Mouse (Mus musculus) bone marrow, adult 2 months (tissue): ENCODE data around the gene Tle6. TPM values are rescaled to one million over a fixed set of nuclear protein-coding genes. Genes with fewer than 3 reads are reported as not detected.
A peak's percentile ranks its signal among the peaks of the same experiment; 100 is the strongest.

Experiments
- H3K27ac ChIP-seq: fragments of 200-500 bp; 2 replicates; pipeline ENCODE4 v1.5.1; 2012; ENCODE audit warnings: low read depth, mild to moderate bottlenecking, control low read depth, inconsistent platforms, low read length; ENCODE audit not compliant: control insufficient read depth, poor library complexity, insufficient read depth
- H3K4me1 ChIP-seq: fragments of 200-500 bp; 2 replicates; pipeline ENCODE4 v1.6.1; 2011; ENCODE audit warnings: low read length; ENCODE audit not compliant: control insufficient read depth, insufficient read depth
- H3K4me3 ChIP-seq: fragments of 200-500 bp; replicated peaks from 2 replicates; pipeline ENCODE3; 2011; ENCODE audit warnings: mild to moderate bottlenecking, low read depth, low read length, control low read depth; ENCODE audit not compliant: control insufficient read depth
- CTCF ChIP-seq: fragments of 200-500 bp; IDR thresholded peaks from 2 replicates; pipeline ENCODE4 v1.5.1; 2011; ENCODE audit warnings: low read length, control low read depth; ENCODE audit not compliant: control insufficient read depth, insufficient read depth
- POLR2A ChIP-seq: fragments of 200-500 bp; IDR thresholded peaks from 2 replicates; pipeline ENCODE4 v1.6.1; 2011; ENCODE audit warnings: low read depth, mild to moderate bottlenecking, control low read depth, low read length, borderline replicate concordance; ENCODE audit not compliant: control insufficient read depth
- WGBS: fragments of 180-500 bp; shearing (Covaris S2); methylation state at CpG from one replicate; pipeline ENCODE4 v1.1.7; 2018; 5-methylcytosine and 5-hydroxymethylcytosine counted together
- polyA plus RNA-seq: library from polyadenylated mRNA; stranded (reverse); fragments of >200 nt; gene quantifications from 2 replicates; pipeline ENCODE4 v1.2.4, GENCODE M21; 2011; ENCODE audit warnings: low replicate concordance; ENCODE audit not compliant: missing spikeins, insufficient read depth, insufficient read length

The Tle6 gene
- polyA plus RNA-seq, 1 experiment, result 27.8 TPM

GRCm38 (mm10) chr10:81550257-81550656 lies 50.6 kb downstream of the Tle6 start:
- TF ChIP-seq POLR2A (no peak), CTCF (peak; percentile 94)
- 13% methylated on average over 7 of the region's 7 CpGs for WGBS
- no peaks in the 10 kb centered on the region; the same call in 1 of the 2 replicates for H3K4me1 ChIP-seq
- H3K27ac ChIP-seq, result no peak overlapping the region
- no peak overlapping the region for H3K4me3 ChIP-seq

- 80% methylated on average over 5 of the region's 5 CpGs for WGBS
- H3K27ac ChIP-seq, result no peak overlapping the region
- no peak overlapping the region for H3K4me3 ChIP-seq
- no peaks in the 10 kb centered on the region; the same call in 1 of the 2 replicates for H3K4me1 ChIP-seq
- TF ChIP-seq POLR2A (no peak), CTCF (no peak)
These were observed 51.9 kb downstream of the Tle6 start for GRCm38 (mm10) chr10:81548944-81549343.

GRCm38 (mm10) chr10:81546788-81547571 lies 53.9 kb downstream of the Tle6 start:
- Histone ChIP-seq H3K4me1 (no peaks in the 10 kb centered on the region; the same call in 1 of the 2 replicates), H3K4me3 (no peak overlapping the region), H3K27ac (no peak overlapping the region)
- WGBS, result 90% methylated on average over 13 of the region's 13 CpGs
- TF ChIP-seq CTCF (no peak), POLR2A (no peak)

GRCm38 (mm10) chr10:81546332-81546731 lies 54.5 kb downstream of the Tle6 start:
- Histone ChIP-seq H3K4me1 (no peaks in the 10 kb centered on the region; the same call in 1 of the 2 replicates), H3K4me3 (no peak overlapping the region), H3K27ac (no peak overlapping the region)
- no peak for TF ChIP-seq POLR2A
- no peak for TF ChIP-seq CTCF
- 63% methylated on average over 5 of the region's 5 CpGs for WGBS

- Histone ChIP-seq H3K4me1 (no peaks in the 10 kb centered on the region; the same call in 1 of the 2 replicates), H3K4me3 (peak within 1 kb of the TSS; percentile 96), H3K27ac (peak within 1 kb of the TSS; percentile 86)
- 1% methylated on average over 59 of the region's 59 CpGs for WGBS
- no peak for TF ChIP-seq CTCF
- TF ChIP-seq POLR2A, result no peak; the same call in 1 of the 2 replicates
These were observed 55.6 kb downstream of the Tle6 start, which contains the start of gene Gna11 for GRCm38 (mm10) chr10:81545161-81545747. Gna11 (minus strand) TSS chr10:81545190.

- Histone ChIP-seq H3K4me3 (peak overlapping the region; percentile 96), H3K4me1 (no peaks in the 10 kb centered on the region; the same call in 1 of the 2 replicates), H3K27ac (peak overlapping the region; percentile 86)
- TF ChIP-seq POLR2A (peak; percentile 41; the same call in 1 of the 2 replicates), CTCF (no peak)
- 1% methylated on average over 93 of the region's 93 CpGs for WGBS
These were observed 56.3 kb downstream of the Tle6 start for GRCm38 (mm10) chr10:81544296-81545160.

GRCm38 (mm10) chr10:81543633-81544032 lies 57.2 kb downstream of the Tle6 start:
- Histone ChIP-seq H3K4me1 (peaks cover 2% of the 10 kb centered on the region), H3K27ac (no peak overlapping the region)
- TF ChIP-seq POLR2A, result no peak
- TF ChIP-seq CTCF, result no peak

More at GRCm38 (mm10) chr10:81543633-81544032, 57.2 kb downstream of the Tle6 start:
- 86% methylated on average over 1 of the region's 1 CpGs for WGBS
- peak overlapping the region; percentile 96 for H3K4me3 ChIP-seq
